In genomic region chr14:75130501-75131318, GRCm38 (mm10) we compare ENCODE assay signal across 8 mouse cellular contexts. TPM values are rescaled to one million over a fixed set of nuclear protein-coding genes. Genes with fewer than 3 reads are reported as not detected.
DNase-seq lines count a peak whose midpoint lies in the region; ATAC-seq and TF ChIP-seq lines count a peak whose summit lies in the region.

TSS of gene Lrrc63 (minus strand) at chr14:75130881.
TSS of gene Lcp1 (plus strand) at chr14:75131101.

- intact Hi-C loops in gastrocnemius, adult 2 months (cut with DNase I): no loop called here

- no peaks in the 10 kb centered on the region for H3K27me3 ChIP-seq in hindbrain, postnatal 0 days (ENCODE audit: insufficient read depth, low read length)

- no peaks in the 10 kb centered on the region for H3K4me1 ChIP-seq in hindbrain, postnatal 0 days (ENCODE audit: insufficient read depth, low read length)

- peak within 1 kb of the TSS; percentile 54 for H3K9ac ChIP-seq in hindbrain, postnatal 0 days (replicated peaks; ENCODE audit: low read length)

- no peaks in the 10 kb centered on the region for H3K9me3 ChIP-seq in hindbrain, postnatal 0 days (ENCODE audit: low read length)

- TF ChIP-seq CTCF in gastrocnemius, adult 2 months (IDR thresholded peaks at IDR 0.05): no peak
- no peak for TF ChIP-seq CTCF in hindbrain, postnatal 0 days (IDR thresholded peaks at IDR 0.05; ENCODE audit: low read depth)

- peak within 1 kb of the TSS; percentile 43; the same call in 1 of the 2 replicates for H3K27ac ChIP-seq in gastrocnemius, adult 2 months
- H3K27ac ChIP-seq in hindbrain, postnatal 0 days: peak within 1 kb of the TSS; percentile 59; the same call in 1 of the 2 replicates

- ATAC-seq in hindbrain, postnatal 0 days: peak; percentile 92
- peak; percentile 98 for ATAC-seq in megakaryocyte, adult 5-6 weeks (ENCODE audit: poor library complexity, severe bottlenecking)

- peak; percentile 34 for DNase-seq in WW6 (ENCODE audit: low read depth, low spot score)
- DNase-seq in cerebellum, postnatal 36 days: peak; percentile 63 to 71
- DNase-seq in gastrocnemius, adult 2 months: peak; percentile 75
- peak; percentile 84 for DNase-seq in hindbrain, postnatal 0 days (ENCODE audit: low spot score)
- DNase-seq in left cerebral cortex, adult 8-10 months (ENCODE audit: low spot score in 2 of 2): peak; percentile 23 to 30
- DNase-seq in right cerebral cortex, adult 18-20 months: peak; percentile 46
- peak; percentile 22 for DNase-seq in urinary bladder, postnatal 10 days (ENCODE audit: low spot score)

- no peaks in the 10 kb centered on the region for H3K36me3 ChIP-seq in hindbrain, postnatal 0 days (ENCODE audit: insufficient read depth, low read length)

- whole genome bisulfite sequencing in hindbrain, postnatal 0 days: under 1% methylated on average over 41 of the region's 42 CpGs

- H3K4me2 ChIP-seq in hindbrain, postnatal 0 days (ENCODE audit: low read depth, low read length): peak within 1 kb of the TSS; percentile 82

- H3K4me3 ChIP-seq in gastrocnemius, adult 2 months: peak within 1 kb of the TSS; percentile 79
- peak within 1 kb of the TSS; percentile 60 for H3K4me3 ChIP-seq in hindbrain, postnatal 0 days (ENCODE audit: low read length)

RNA-seq across cellular contexts. Expression of gene Lrrc63, which starts in this region (rescaled TPM):
- total RNA-seq in gastrocnemius, adult 2 months (2021): not detected
- total RNA-seq in hindbrain, postnatal 0 days (2014; rRNA removed): not detected in 2 replicates
- 0.09 TPM in 1 of 2 replicates, not detected in the other for polyA plus RNA-seq in hindbrain, postnatal 0 days (2015; fragmentation: Nextera tagmentation; extraction: Ambion mirVana)
- total RNA-seq in left cerebral cortex, adult 8-10 months (2022): not detected
- total RNA-seq in megakaryocyte, adult 5-6 weeks (2015): 0.09 and 0.11 TPM in 2 replicates
- 0.12 and 0.37 TPM in 2 replicates for total RNA-seq in megakaryocyte, adult 5-6 weeks (2017)

RNA-seq across cellular contexts. Expression of gene Lcp1, which starts in this region (rescaled TPM):
- 1 to 10 TPM; 1.7 to 2.3 TPM for total RNA-seq in gastrocnemius, adult 2 months (2021)
- 6.5 and 6.9 TPM in 2 replicates for total RNA-seq in hindbrain, postnatal 0 days (2014; rRNA removed)
- polyA plus RNA-seq in hindbrain, postnatal 0 days (2015; fragmentation: Nextera tagmentation; extraction: Ambion mirVana): 7.9 and 8.3 TPM in 2 replicates
- 10 to 100 TPM in 2 of 4 experiments, 1 to 10 TPM in 2; 6.6 to 15.3 (median 9.3) TPM for total RNA-seq in left cerebral cortex, adult 8-10 months (2022)
- total RNA-seq in megakaryocyte, adult 5-6 weeks (2015): 1,031 and 1,064 TPM in 2 replicates
- total RNA-seq in megakaryocyte, adult 5-6 weeks (2017): 669 and 719 TPM in 2 replicates

Comparison
In these comparisons a context has a peak if more than half of its experiments do, and no peak if none do; other contexts are left out.
1. Peak in every context shown above with its lines: DNase-seq, ATAC-seq, H3K4me3 ChIP-seq and H3K27ac ChIP-seq.
2. RNA of gene Lcp1 (total RNA-seq): 669 to 1,064 TPM in megakaryocyte, adult 5-6 weeks; 6.6 to 15.3 TPM in left cerebral cortex, adult 8-10 months, 6.5 to 6.9 TPM in hindbrain, postnatal 0 days and 1.7 to 2.3 TPM in gastrocnemius, adult 2 months; every median in the first group is over 10 times any median in the second.
3. DNase-seq: peak in every context shown above with its lines; median percentile 84 in hindbrain, postnatal 0 days; 75 in gastrocnemius, adult 2 months; 67 in cerebellum, postnatal 36 days; 46 in right cerebral cortex, adult 18-20 months; 34 in WW6; 26 in left cerebral cortex, adult 8-10 months; 22 in urinary bladder, postnatal 10 days.